Mouse (Mus musculus): ENCODE results near the gene Cul5.
A peak's percentile ranks its signal among the peaks of the same experiment; 100 is the strongest.

Cul5 gene

GRCm38 (mm10) chr9:53607192-53607591 lies 62.6 kb downstream of the Cul5 start:
- no peak for ATAC-seq (ENCODE audit: low TSS enrichment)

DNA sequence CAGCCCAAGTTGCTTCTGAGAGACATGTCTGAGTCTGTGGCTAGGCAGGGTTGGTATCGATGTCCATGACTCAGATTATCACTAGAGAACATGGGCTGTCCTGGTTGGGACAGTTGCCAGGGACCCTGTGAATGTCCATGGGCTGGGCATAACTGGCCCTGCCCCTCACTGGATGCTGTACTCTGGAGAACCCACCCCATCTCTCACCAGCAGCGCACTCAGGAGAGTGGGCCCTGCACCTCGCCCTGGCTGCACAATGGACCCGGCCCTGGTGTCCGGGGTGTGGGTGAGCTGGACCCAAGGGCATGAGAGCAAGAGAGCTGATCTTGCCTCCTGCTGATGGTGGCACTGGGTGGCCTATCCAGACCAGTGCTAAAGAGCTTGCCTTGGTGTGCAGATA lies 64.9 kb downstream of the Cul5 start:
- no peak for ATAC-seq (ENCODE audit: low TSS enrichment)

- no peak for ATAC-seq (ENCODE audit: low TSS enrichment)
Measured at GRCm38 (mm10) chr9:53603849-53604248, 66.0 kb downstream of the Cul5 start.

DNA sequence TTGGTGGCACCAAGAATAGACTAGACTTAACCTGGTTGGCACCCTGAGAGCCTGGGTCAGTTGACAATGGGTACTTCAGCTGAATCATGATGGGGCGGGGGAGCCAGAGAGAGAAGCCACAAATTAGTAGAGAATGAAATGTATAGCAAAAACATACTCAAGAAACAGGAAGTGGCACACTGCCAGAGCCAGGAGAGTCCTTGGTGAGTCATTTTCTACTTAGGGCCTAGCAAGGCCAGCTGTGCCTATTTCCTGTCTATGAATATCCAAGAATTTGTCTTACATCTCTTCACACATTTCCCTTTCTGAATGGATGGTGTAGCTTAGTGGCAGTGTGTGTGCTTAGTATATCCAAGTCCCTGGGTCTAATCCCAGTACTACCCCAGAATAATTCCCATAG lies 66.4 kb downstream of the Cul5 start:
- ATAC-seq (ENCODE audit: low TSS enrichment) = peak; percentile 78; the same call in 1 of the 2 replicates

GRCm38 (mm10) chr9:53601541-53601940 lies 68.3 kb downstream of the Cul5 start:
- no peak for ATAC-seq (ENCODE audit: low TSS enrichment)

GRCm38 (mm10) chr9:53598631-53599030 lies 71.2 kb downstream of the Cul5 start:
- no peak for ATAC-seq (ENCODE audit: low TSS enrichment)

GRCm38 (mm10) chr9:53596971-53597600 lies 72.7 kb downstream of the Cul5 start:
- no peak for ATAC-seq (ENCODE audit: low TSS enrichment)

GRCm38 (mm10) chr9:53594764-53595163 lies 75.0 kb downstream of the Cul5 start:
- ATAC-seq (ENCODE audit: low TSS enrichment) = no peak

GRCm38 (mm10) chr9:53581870-53582269 lies 87.9 kb downstream of the Cul5 start:
- no peak for ATAC-seq (ENCODE audit: low TSS enrichment)

- no peak for ATAC-seq (ENCODE audit: low TSS enrichment)
Measured at GRCm38 (mm10) chr9:53575721-53576120, 94.1 kb downstream of the Cul5 start.

DNA sequence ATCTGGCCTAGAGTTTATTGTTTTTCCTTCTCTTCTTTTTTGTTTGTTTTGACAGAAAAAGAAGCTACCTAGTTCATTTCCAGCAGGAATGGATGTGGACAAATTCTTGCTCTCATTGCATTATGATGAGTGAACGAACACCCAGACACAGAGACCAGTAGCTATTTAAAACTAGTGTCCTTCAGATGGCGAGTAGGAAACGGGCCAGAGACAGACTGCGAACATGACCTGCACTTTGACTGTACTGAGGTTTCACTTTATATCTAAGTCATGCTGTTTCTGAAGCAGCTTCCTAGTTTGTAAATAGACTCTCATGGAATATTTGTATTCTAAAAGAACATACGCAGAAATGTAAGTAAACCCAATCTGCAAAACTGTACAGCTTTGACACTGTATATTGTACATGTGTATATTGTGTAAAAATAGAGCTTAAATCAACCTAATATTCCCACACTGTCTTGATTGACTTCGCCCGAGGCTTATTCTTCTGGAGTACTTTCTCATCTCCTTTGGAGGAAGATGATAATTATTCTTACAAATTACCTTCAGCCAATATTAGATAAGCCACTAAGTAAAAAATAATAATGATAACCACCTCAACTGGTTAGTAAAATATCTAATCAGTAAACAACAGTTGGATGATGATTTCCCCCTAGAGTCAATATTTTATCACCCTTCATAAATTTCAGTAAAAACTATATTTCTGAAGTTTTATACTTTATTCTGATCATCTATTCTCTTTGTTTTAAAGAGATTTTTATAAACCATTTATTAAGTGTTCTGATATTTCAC lies 97.1 kb downstream of the Cul5 start:
- no peak for ATAC-seq (ENCODE audit: low TSS enrichment)

GRCm38 (mm10) chr9:53570662-53571061 lies 99.2 kb downstream of the Cul5 start:
- peak; percentile 87 for ATAC-seq (ENCODE audit: low TSS enrichment)

Measured in frontal cortex, adult (tissue).